Mouse (Mus musculus) forebrain, embryonic 15.5 days (tissue): ENCODE results near the gene Il17re. TPM values are rescaled to one million over a fixed set of nuclear protein-coding genes. Genes with fewer than 3 reads are reported as not detected.

Experiments
- ATAC-seq: fragments of 200-750 bp; cut with Nextera tagmentation; replicated peaks from 2 replicates; pipeline ENCODE4 v1.8.0; 2017; ENCODE audit warnings: mild to moderate bottlenecking, moderate TSS enrichment, moderate library complexity
- H3K27ac ChIP-seq: fragments of 300-500 bp; sonication (generic); replicated peaks from 2 replicates; pipeline ENCODE4 v1.5.1; 2015; ENCODE audit warnings: mild to moderate bottlenecking, inconsistent platforms
- H3K27me3 ChIP-seq: fragments of 300-500 bp; sonication (generic); 2 replicates; pipeline ENCODE4 v1.6.1; 2015; ENCODE audit warnings: inconsistent platforms
- H3K36me3 ChIP-seq: fragments of 300-500 bp; sonication (generic); 2 replicates; pipeline ENCODE4 v1.6.1; 2015; ENCODE audit warnings: mild to moderate bottlenecking, inconsistent platforms
- H3K4me1 ChIP-seq: fragments of 300-500 bp; sonication (generic); 2 replicates; pipeline ENCODE4 v1.6.1; 2015; ENCODE audit warnings: inconsistent platforms
- H3K4me2 ChIP-seq: fragments of 300-500 bp; sonication (generic); replicated peaks from 2 replicates; pipeline ENCODE4 v1.6.1; 2015; ENCODE audit warnings: mild to moderate bottlenecking, inconsistent platforms
- H3K4me3 ChIP-seq: fragments of 300-500 bp; sonication (generic); 2 replicates; pipeline ENCODE4 v1.5.1; 2015; ENCODE audit warnings: mild to moderate bottlenecking, inconsistent platforms
- H3K9ac ChIP-seq: fragments of 300-500 bp; sonication (generic); replicated peaks from 2 replicates; pipeline ENCODE4 v1.6.1; 2015; ENCODE audit warnings: mild to moderate bottlenecking, inconsistent platforms
- H3K9me3 ChIP-seq: fragments of 300-500 bp; sonication (generic); 2 replicates; pipeline ENCODE4 v1.6.1; 2016; ENCODE audit warnings: inconsistent platforms
- WGBS: fragments of 180-500 bp; shearing (Covaris S2); methylation state at CpG from one replicate; pipeline ENCODE4 v1.1.7; 2015; ENCODE audit warnings: mixed read lengths; 5-methylcytosine and 5-hydroxymethylcytosine counted together
- microRNA-seq: library from miRNA; unstranded; fragments of <30 nt; microRNA quantifications from one replicate; pipeline ENCODE4, GENCODE M21; 2016
- polyA plus RNA-seq: library from polyadenylated mRNA; unstranded; fragments of >200 nt; fragmentation: Nextera tagmentation; extraction: Ambion mirVana; gene quantifications from 2 replicates; pipeline ENCODE4 v1.2.1, GENCODE M21; 2015

Il17re gene
- polyA plus RNA-seq, 1 experiment from 2014 or later: not detected

- Histone ChIP-seq H3K9me3 (no peaks in the 10 kb centered on the region), H3K4me1 (no peaks in the 10 kb centered on the region), H3K36me3 (peaks cover 95% of the 10 kb centered on the region), H3K9ac (no peak overlapping the region), H3K27me3 (no peaks in the 10 kb centered on the region), H3K4me3 (no peak overlapping the region), H3K27ac (no peak overlapping the region), H3K4me2 (no peak overlapping the region)
- 92% methylated on average over 8 of the region's 8 CpGs for WGBS
- no peak for ATAC-seq
Measured at GRCm38 (mm10) chr6:113517434-113518080, 59.3 kb downstream of the Il17re start.

Small RNA genes lying within 50 kb of the gene (microRNA-seq; reads per million reads assigned to microRNA genes)
- not detected for gene Gm24387

Other genes with a start within 250 kb of the Il17re start
- 47.0 and 53.8 TPM in 2 replicates for gene Mtmr14, start 220.6 kb upstream of the Il17re start, polyA plus RNA-seq
- gene Cpne9, start 176.2 kb upstream of the Il17re start, polyA plus RNA-seq: 0.34 and 0.39 TPM in 2 replicates
- gene Brpf1, start 151.3 kb upstream of the Il17re start, polyA plus RNA-seq: 19.6 and 22.2 TPM in 2 replicates
- 11.6 and 11.8 TPM in 2 replicates for gene Ogg1, start 131.5 kb upstream of the Il17re start, polyA plus RNA-seq
- 79.0 and 88.0 TPM in 2 replicates for gene Camk1, start 114.5 kb upstream of the Il17re start, polyA plus RNA-seq
- gene Tada3, start 80.6 kb upstream of the Il17re start, polyA plus RNA-seq: 79.4 and 82.2 TPM in 2 replicates
- gene Arpc4, start 80.4 kb upstream of the Il17re start, polyA plus RNA-seq: 390 and 428 TPM in 2 replicates
- 7.6 and 8.1 TPM in 2 replicates for gene Ttll3, start 69.2 kb upstream of the Il17re start, polyA plus RNA-seq
- 14.8 and 23.3 TPM in 2 replicates for gene Rpusd3, start 39.1 kb upstream of the Il17re start, polyA plus RNA-seq
- not detected in 2 replicates for gene Cidec, start 22.7 kb upstream of the Il17re start, polyA plus RNA-seq
- gene Jagn1, start 15.9 kb upstream of the Il17re start, polyA plus RNA-seq: 89.2 and 93.1 TPM in 2 replicates
- gene Il17rc, start 12.9 kb downstream of the Il17re start, polyA plus RNA-seq: 1.6 and 2.4 TPM in 2 replicates
- 63.8 and 66.7 TPM in 2 replicates for gene Creld1, start 24.8 kb downstream of the Il17re start, polyA plus RNA-seq
- 5.1 and 6.0 TPM in 2 replicates for gene Prrt3, start 43.4 kb downstream of the Il17re start, polyA plus RNA-seq
- 94.9 and 103 TPM in 2 replicates for gene Emc3, start 73.2 kb downstream of the Il17re start, polyA plus RNA-seq
- gene Fancd2, start 73.2 kb downstream of the Il17re start, polyA plus RNA-seq: 6.5 and 6.7 TPM in 2 replicates
- gene Fancd2os, start 142.2 kb downstream of the Il17re start, polyA plus RNA-seq: 0.22 TPM in 1 of 2 replicates, not detected in the other
- gene Brk1, start 146.3 kb downstream of the Il17re start, polyA plus RNA-seq: 239 and 240 TPM in 2 replicates
- 79.6 and 83.6 TPM in 2 replicates for gene Vhl, start 165.5 kb downstream of the Il17re start, polyA plus RNA-seq
- gene Irak2, start 180.0 kb downstream of the Il17re start, polyA plus RNA-seq: 1.3 and 1.5 TPM in 2 replicates
- gene Tatdn2, start 238.6 kb downstream of the Il17re start, polyA plus RNA-seq: 0.78 and 1.3 TPM in 2 replicates